Mouse (Mus musculus) urinary bladder, postnatal 10 days (tissue): ENCODE measurements around the gene Gdpgp1.

Experiments
- DNase-seq: peaks from one replicate; pipeline ENCODE4 v3.0.0; 2022; ENCODE audit warnings: low spot score

Gene Gdpgp1

GRCm38 (mm10) chr7:80199851-80200587, 32.6 kb upstream of the Gdpgp1 start:
- no peak for DNase-seq

GRCm38 (mm10) chr7:80200588-80200945, 32.1 kb upstream of the Gdpgp1 start:
- no peak for DNase-seq

GRCm38 (mm10) chr7:80200963-80201539, 31.6 kb upstream of the Gdpgp1 start:
- DNase-seq = no peak

GRCm38 (mm10) chr7:80201888-80202540, 30.7 kb upstream of the Gdpgp1 start:
- DNase-seq = no peak

- no peak for DNase-seq
Measured at GRCm38 (mm10) chr7:80202961-80203360, 29.7 kb upstream of the Gdpgp1 start.

GRCm38 (mm10) chr7:80203638-80204096, 29.0 kb upstream of the Gdpgp1 start:
- no peak for DNase-seq

GRCm38 (mm10) chr7:80204362-80204761, 28.3 kb upstream of the Gdpgp1 start:
- DNase-seq = no peak

- DNase-seq = no peak
Measured at GRCm38 (mm10) chr7:80204961-80205360, 27.7 kb upstream of the Gdpgp1 start.

- DNase-seq = no peak
Measured at GRCm38 (mm10) chr7:80205705-80206589, 26.7 kb upstream of the Gdpgp1 start.

DNA sequence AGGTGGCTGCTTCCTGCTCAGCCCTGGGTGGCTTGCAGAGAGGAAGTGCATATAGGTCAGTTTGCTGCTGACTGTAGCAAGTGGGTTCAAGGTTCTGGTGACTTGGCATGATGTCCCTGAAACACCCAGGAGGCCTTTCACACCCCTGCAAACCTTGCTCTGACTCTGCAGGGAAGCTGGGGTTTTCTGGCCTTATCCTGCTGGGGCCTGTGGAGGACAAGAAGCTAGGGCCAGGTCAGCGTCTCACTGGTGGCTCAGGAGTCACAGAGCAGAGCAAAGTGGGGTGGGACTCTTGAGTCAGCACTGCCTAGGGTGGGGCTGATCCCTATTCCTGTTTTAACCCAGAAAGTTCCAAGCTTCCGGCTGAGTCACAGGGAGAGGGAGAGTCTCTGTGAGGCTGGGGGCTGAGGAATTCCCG, 25.3 kb upstream of the Gdpgp1 start:
- DNase-seq = no peak

- no peak for DNase-seq
Measured at GRCm38 (mm10) chr7:80208026-80208642, 24.5 kb upstream of the Gdpgp1 start.

DNA sequence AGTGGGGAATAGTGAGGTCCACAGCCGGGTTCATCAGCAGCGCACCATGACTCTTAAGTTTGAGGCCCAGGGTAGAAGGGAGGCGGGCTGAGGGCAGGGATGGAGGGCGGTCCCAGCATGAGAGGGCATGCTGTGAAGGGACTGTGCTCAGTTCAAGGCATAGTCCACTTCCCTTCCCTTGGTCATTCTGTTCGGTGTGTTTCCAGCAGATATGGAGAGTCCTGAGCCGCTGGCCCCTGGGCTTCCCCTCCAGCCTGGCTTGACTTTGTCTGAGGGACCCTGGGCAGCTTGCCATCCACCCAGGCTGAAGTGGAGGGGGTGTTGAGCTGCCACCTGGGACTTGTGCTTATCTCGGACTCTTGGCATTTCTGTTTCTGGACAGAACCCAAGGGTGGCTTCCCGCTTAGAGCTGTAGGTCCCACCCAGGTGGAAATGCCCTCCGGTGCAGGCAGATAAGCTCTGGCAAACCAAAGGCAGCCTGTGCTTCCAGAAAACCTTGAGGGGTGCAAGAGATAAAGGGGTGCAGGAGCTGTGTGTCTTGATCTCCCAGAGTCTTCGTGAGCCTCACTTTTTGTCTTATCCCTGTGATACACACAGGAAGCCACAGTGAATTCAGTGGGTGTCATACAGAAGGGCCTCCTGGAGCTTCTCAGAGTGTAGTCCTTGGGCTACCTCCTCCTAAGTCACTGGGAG, 23.8 kb upstream of the Gdpgp1 start:
- no peak for DNase-seq

DNA sequence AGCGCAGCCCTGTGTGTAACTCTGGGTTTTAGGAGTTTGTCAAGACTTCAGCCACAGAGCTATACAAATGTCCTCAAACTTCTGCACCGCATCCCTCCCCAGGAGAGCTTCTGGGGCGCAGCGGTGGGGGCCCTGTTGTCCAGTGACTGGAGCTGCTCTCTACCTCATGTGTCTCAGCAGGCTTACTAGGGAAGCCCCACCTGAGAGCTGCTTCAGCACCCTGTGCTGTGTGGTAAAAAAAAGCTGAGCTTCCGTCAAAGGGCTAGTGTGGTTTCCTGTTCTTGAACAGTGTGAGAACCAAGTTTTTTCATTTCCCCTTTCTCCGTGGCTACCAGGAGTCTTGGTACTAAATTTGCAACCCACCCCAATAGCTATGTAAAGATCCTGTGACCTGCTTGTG, 23.0 kb upstream of the Gdpgp1 start:
- DNase-seq = no peak

DNA sequence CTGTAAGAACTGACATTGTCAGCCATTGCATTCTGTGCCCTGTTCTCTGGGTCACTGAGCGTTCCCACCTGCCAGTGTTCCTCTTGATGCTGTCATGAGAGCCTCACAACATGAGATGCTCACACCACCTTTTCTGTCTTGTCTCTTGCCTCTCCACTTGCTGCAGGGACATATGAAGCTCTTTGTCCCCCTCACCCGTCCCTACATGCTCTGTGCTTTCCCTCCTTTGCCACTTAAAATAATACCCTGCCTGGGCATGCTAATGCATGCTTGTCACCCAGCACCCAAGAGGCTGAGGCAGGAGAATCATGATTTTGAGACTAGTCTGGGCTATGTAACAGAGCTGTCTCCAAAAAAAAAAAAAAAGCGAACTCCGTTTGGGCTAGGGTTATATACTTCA, 21.7 kb upstream of the Gdpgp1 start:
- no peak for DNase-seq

DNA sequence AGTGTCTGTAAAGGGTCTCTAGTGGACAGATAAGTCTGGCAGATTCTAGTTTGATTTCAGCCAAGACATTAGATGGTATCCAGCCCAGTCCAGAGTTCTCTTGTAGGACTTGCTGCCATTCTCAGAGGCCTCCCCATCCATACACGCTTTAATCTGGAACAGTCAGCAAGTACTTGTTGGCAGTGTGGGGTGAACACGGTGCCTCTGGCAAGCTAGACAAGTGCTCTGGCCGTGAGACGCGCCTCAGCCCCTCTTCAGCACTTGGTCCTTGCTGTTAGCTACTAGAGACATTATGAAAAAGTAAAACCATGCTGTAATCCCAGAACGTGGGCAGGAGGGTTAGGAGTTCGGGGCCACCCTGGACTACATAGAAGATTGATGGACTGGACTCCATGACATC, 19.1 kb upstream of the Gdpgp1 start:
- no peak for DNase-seq

DNA sequence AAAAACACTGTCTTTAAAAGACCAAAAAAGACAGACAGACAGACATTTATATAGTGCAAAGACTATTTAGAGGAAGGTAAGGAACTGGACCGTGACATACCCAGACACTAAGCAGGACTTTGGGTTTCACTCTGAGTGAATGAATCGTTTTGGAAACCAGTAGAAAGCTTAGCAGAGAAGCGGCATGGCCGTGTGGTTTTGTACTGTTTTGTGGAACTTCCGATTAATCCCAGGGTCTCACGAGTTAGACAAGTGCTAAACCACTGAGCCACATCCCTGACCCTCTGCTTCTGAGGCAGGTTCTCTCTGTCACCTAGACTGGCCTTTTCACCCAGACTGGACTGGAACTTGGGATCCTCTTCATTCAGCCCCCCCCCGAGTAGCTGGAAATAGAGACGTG, 18.2 kb upstream of the Gdpgp1 start:
- no peak for DNase-seq

GRCm38 (mm10) chr7:80215398-80215797, 17.3 kb upstream of the Gdpgp1 start:
- DNase-seq = no peak

GRCm38 (mm10) chr7:80216566-80216965, 16.1 kb upstream of the Gdpgp1 start:
- no peak for DNase-seq

DNA sequence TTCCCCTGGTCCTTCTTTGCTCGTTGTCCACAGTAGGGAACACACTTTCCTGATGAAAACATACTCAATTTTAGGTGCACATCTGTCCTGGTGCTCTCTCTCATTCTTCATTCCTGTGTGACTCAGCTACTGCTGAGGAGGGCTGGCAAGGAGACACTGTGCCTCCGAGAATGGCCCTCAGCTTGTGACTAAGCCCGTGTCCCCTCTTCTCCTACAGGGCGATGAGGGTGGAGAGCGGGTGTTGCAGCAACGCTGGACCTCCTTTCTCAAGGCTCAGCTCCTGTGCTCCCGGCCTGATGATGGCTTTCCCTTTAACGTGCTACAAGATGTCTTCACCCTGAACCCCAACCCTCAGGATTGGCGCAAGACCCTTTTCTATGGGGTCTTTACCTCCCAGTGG, 14.0 kb upstream of the Gdpgp1 start:
- no peak for DNase-seq

DNA sequence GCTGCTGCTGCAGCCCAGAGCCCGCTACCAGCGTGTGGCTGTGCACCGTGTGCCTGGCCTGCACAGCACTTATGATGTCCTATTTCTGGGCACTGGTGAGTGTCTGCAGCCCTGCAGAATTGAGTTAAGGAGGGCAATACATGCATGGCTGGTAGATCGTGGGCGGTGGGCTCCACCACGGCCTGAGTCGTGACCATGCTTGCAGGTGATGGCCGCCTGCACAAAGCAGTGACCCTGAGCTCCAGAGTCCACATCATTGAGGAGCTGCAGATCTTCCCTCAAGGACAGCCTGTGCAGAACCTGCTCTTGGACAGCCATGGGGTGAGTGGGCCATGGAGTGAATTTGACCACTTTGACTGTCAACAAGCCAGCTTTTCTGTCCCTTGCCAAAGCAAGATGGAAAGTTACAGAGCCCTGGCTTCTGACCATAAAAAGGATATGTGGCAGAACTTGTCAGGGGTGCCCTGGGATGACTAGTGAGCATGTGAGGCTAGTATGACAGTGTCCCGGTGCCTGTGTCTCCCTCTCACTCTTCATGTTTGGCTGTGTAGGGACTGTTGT, 12.3 kb upstream of the Gdpgp1 start:
- no peak for DNase-seq

- no peak for DNase-seq
Measured at GRCm38 (mm10) chr7:80221179-80221750, 11.4 kb upstream of the Gdpgp1 start.
